Mouse (Mus musculus) hindbrain, embryonic 12.5 days (tissue): Measurements from ENCODE around the gene Gm17571. TPM values are rescaled to one million over a fixed set of nuclear protein-coding genes. Genes with fewer than 3 reads are reported as not detected.

Experiments used
- ATAC-seq: fragments of 200-750 bp; cut with Nextera tagmentation; 2 replicates; pipeline ENCODE4 v1.8.0; 2017; ENCODE audit warnings: moderate TSS enrichment; ENCODE audit not compliant: low FRiP score
- H3K27ac ChIP-seq: fragments of 300-500 bp; sonication (generic); 2 replicates; pipeline ENCODE4 v1.5.1; 2016; ENCODE audit warnings: mild to moderate bottlenecking
- H3K27me3 ChIP-seq: fragments of 300-500 bp; sonication (generic); 2 replicates; pipeline ENCODE4 v1.6.1; 2016; ENCODE audit warnings: mild to moderate bottlenecking
- H3K36me3 ChIP-seq: fragments of 300-500 bp; sonication (generic); 2 replicates; pipeline ENCODE4 v1.6.1; 2016; ENCODE audit warnings: mild to moderate bottlenecking
- H3K4me1 ChIP-seq: fragments of 300-500 bp; sonication (generic); 2 replicates; pipeline ENCODE4 v1.6.1; 2016
- H3K4me2 ChIP-seq: fragments of 300-500 bp; sonication (generic); replicated peaks from 2 replicates; pipeline ENCODE4 v1.6.1; 2016; ENCODE audit warnings: mild to moderate bottlenecking
- H3K4me3 ChIP-seq: fragments of 300-500 bp; sonication (generic); 2 replicates; pipeline ENCODE4 v1.5.1; 2016; ENCODE audit warnings: mild to moderate bottlenecking
- H3K9ac ChIP-seq: fragments of 300-500 bp; sonication (generic); 2 replicates; pipeline ENCODE4 v1.6.1; 2016; ENCODE audit warnings: mild to moderate bottlenecking, moderate library complexity
- H3K9me3 ChIP-seq: fragments of 300-500 bp; sonication (generic); replicated peaks from 2 replicates; pipeline ENCODE4 v1.6.1; 2016; ENCODE audit warnings: mild to moderate bottlenecking
- WGBS: fragments of 180-500 bp; shearing (Covaris S2); methylation state at CpG from one replicate; pipeline ENCODE4 v1.1.7; 2016; 5-methylcytosine and 5-hydroxymethylcytosine counted together
- polyA plus RNA-seq: library from polyadenylated mRNA; unstranded; fragments of >200 nt; fragmentation: Nextera tagmentation; extraction: Ambion mirVana; gene quantifications from 2 replicates; pipeline ENCODE4 v1.2.1, GENCODE M21; 2016

The Gm17571 gene
- polyA plus RNA-seq, 1 experiment from 2014 or later = not detected

DNA sequence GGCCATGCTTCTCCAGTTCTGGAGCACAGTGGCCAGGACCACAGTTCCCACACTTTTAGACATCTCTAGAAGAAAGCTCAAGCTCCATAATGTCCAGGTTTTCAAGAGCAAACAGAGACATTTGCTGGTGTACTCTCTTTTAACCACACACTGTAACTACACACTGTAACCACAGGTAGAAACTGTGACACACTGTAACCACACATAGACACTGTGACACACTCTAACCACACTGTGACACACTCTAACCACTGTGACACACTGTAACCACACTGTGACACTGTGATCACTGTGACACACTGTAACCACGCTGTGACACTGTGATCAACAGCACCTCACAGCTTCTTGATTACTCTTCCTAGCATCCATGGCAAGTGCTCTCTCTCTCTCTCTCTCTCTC, 317 bp downstream of the Gm17571 start:
- Histone ChIP-seq H3K27ac (no peak overlapping the region), H3K36me3 (no peaks in the 10 kb centered on the region), H3K4me1 (no peaks in the 10 kb centered on the region), H3K4me3 (no peak overlapping the region), H3K9me3 (no peaks in the 10 kb centered on the region), H3K4me2 (no peak overlapping the region), H3K27me3 (no peaks in the 10 kb centered on the region), H3K9ac (no peak overlapping the region)
- WGBS = 89% methylated on average over 1 of the region's 1 CpGs
- ATAC-seq = no peak

DNA sequence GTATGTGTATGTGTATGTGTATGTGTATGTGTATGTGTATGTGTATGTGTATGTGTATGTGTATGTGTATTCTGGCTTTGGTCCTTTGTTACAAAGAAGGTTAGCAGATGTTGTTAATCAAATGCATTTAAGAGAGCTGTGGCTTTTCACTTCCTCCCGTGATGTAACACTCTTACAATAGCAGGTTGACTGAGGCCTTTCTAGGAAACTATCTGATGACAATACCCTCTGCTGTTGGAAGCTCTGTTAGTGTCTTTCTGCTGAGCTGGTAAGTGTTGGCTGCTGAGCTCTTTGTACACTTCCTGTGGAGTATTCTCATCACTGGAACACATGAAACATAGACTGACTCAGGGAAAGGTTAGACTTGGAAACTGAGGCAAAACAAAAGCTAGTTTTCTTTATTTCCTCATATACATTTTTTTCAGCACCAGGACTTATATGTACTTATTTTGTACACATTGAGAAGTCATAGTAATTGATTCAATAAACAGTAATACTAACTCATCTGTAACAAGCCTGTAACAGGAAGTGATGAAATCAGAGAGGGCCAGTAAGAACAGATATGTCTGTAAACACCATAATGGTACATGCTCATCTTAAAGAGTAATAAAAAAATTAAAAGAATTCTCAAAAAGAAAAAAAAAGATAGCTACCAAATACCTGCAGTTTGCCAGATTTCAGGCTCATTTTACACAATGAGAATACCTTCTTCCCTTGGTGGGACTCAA, 2.9 kb downstream of the Gm17571 start:
- no peaks in the 10 kb centered on the region for H3K9me3 ChIP-seq
- 53% methylated on average over 1 of the region's 1 CpGs for WGBS
- no peaks in the 10 kb centered on the region for H3K4me1 ChIP-seq
- ATAC-seq = no peak
- H3K27me3 ChIP-seq = no peaks in the 10 kb centered on the region
- no peak overlapping the region for H3K9ac ChIP-seq
- no peak overlapping the region for H3K4me2 ChIP-seq
- H3K4me3 ChIP-seq = no peak overlapping the region
- no peaks in the 10 kb centered on the region for H3K36me3 ChIP-seq
- no peak overlapping the region for H3K27ac ChIP-seq

- H3K4me1 ChIP-seq = no peaks in the 10 kb centered on the region
- ATAC-seq = no peak
- no peaks in the 10 kb centered on the region for H3K36me3 ChIP-seq
- H3K4me3 ChIP-seq = no peak overlapping the region
- no peak overlapping the region for H3K4me2 ChIP-seq
- H3K27ac ChIP-seq = no peak overlapping the region
- no peaks in the 10 kb centered on the region for H3K9me3 ChIP-seq
- no peak overlapping the region for H3K9ac ChIP-seq
- WGBS = 85% methylated on average over 13 of the region's 13 CpGs
- no peaks in the 10 kb centered on the region for H3K27me3 ChIP-seq
Measured at GRCm38 (mm10) chr9:13442012-13442735, 4.4 kb downstream of the Gm17571 start.

GRCm38 (mm10) chr9:13440911-13441310, 5.6 kb downstream of the Gm17571 start:
- ATAC-seq = no peak
- Histone ChIP-seq H3K9ac (no peak overlapping the region), H3K4me1 (no peaks in the 10 kb centered on the region), H3K27ac (no peak overlapping the region), H3K9me3 (no peaks in the 10 kb centered on the region), H3K4me3 (no peak overlapping the region), H3K36me3 (no peaks in the 10 kb centered on the region), H3K27me3 (no peaks in the 10 kb centered on the region), H3K4me2 (no peak overlapping the region)
- 68% methylated on average over 6 of the region's 6 CpGs for WGBS

- no peak overlapping the region for H3K27ac ChIP-seq
- H3K36me3 ChIP-seq = no peaks in the 10 kb centered on the region
- H3K9me3 ChIP-seq = no peaks in the 10 kb centered on the region
- no peak overlapping the region for H3K4me3 ChIP-seq
- H3K4me2 ChIP-seq = no peak overlapping the region
- no peak overlapping the region for H3K9ac ChIP-seq
- 88% methylated on average over 6 of the region's 6 CpGs for WGBS
- no peaks in the 10 kb centered on the region for H3K27me3 ChIP-seq
- peaks cover 8% of the 10 kb centered on the region for H3K4me1 ChIP-seq
- no peak for ATAC-seq
Measured at GRCm38 (mm10) chr9:13433501-13434090, 13.0 kb downstream of the Gm17571 start.

DNA sequence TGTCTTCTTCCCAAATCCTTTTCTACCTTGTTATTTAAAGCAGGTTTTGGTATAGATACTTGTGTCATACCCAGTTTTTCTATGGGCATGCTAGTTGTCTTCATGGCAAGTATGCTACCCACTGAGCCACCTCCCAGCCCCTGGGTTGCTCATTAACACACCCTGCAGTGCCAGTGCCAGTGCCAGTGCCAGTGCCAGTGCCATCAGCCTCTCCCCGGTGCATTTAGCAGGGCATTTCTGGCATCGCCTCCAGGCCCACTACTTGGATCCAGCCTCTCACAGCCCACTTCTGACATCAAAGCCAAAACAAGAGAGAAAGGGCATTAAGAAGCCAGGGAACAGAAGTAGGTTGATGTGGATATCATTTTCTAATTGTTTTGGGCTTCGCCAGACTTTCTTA, 14.9 kb downstream of the Gm17571 start:
- 98% methylated on average over 3 of the region's 3 CpGs for WGBS
- H3K27ac ChIP-seq = no peak overlapping the region
- H3K27me3 ChIP-seq = no peaks in the 10 kb centered on the region
- no peak overlapping the region for H3K4me2 ChIP-seq
- no peak overlapping the region for H3K9ac ChIP-seq
- peaks cover 17% of the 10 kb centered on the region for H3K4me1 ChIP-seq
- H3K36me3 ChIP-seq = no peaks in the 10 kb centered on the region
- ATAC-seq = no peak
- H3K9me3 ChIP-seq = no peaks in the 10 kb centered on the region
- H3K4me3 ChIP-seq = no peak overlapping the region

- H3K9me3 ChIP-seq = no peaks in the 10 kb centered on the region
- H3K36me3 ChIP-seq = no peaks in the 10 kb centered on the region
- peaks cover 22% of the 10 kb centered on the region for H3K4me1 ChIP-seq
- ATAC-seq = no peak
- H3K27me3 ChIP-seq = no peaks in the 10 kb centered on the region
- no peak overlapping the region for H3K9ac ChIP-seq
- H3K4me3 ChIP-seq = no peak overlapping the region
- H3K4me2 ChIP-seq = no peak overlapping the region
- H3K27ac ChIP-seq = no peak overlapping the region
Measured at GRCm38 (mm10) chr9:13430744-13431143, 15.8 kb downstream of the Gm17571 start.

GRCm38 (mm10) chr9:13430302-13430701, 16.3 kb downstream of the Gm17571 start:
- ATAC-seq = no peak
- no peaks in the 10 kb centered on the region for H3K9me3 ChIP-seq
- H3K36me3 ChIP-seq = no peaks in the 10 kb centered on the region
- H3K4me3 ChIP-seq = no peak overlapping the region
- H3K27ac ChIP-seq = no peak overlapping the region
- H3K4me1 ChIP-seq = peaks cover 25% of the 10 kb centered on the region
- no peak overlapping the region for H3K9ac ChIP-seq
- 88% methylated on average over 6 of the region's 6 CpGs for WGBS
- no peaks in the 10 kb centered on the region for H3K27me3 ChIP-seq
- H3K4me2 ChIP-seq = no peak overlapping the region

GRCm38 (mm10) chr9:13429477-13430125, 17.0 kb downstream of the Gm17571 start:
- H3K4me2 ChIP-seq = no peak overlapping the region
- peaks cover 26% of the 10 kb centered on the region for H3K4me1 ChIP-seq
- no peak overlapping the region for H3K9ac ChIP-seq
- no peaks in the 10 kb centered on the region for H3K36me3 ChIP-seq
- no peaks in the 10 kb centered on the region for H3K9me3 ChIP-seq
- ATAC-seq = no peak
- WGBS = 41% methylated on average over 2 of the region's 2 CpGs
- no peak overlapping the region for H3K27ac ChIP-seq
- no peak overlapping the region for H3K4me3 ChIP-seq
- no peaks in the 10 kb centered on the region for H3K27me3 ChIP-seq

DNA sequence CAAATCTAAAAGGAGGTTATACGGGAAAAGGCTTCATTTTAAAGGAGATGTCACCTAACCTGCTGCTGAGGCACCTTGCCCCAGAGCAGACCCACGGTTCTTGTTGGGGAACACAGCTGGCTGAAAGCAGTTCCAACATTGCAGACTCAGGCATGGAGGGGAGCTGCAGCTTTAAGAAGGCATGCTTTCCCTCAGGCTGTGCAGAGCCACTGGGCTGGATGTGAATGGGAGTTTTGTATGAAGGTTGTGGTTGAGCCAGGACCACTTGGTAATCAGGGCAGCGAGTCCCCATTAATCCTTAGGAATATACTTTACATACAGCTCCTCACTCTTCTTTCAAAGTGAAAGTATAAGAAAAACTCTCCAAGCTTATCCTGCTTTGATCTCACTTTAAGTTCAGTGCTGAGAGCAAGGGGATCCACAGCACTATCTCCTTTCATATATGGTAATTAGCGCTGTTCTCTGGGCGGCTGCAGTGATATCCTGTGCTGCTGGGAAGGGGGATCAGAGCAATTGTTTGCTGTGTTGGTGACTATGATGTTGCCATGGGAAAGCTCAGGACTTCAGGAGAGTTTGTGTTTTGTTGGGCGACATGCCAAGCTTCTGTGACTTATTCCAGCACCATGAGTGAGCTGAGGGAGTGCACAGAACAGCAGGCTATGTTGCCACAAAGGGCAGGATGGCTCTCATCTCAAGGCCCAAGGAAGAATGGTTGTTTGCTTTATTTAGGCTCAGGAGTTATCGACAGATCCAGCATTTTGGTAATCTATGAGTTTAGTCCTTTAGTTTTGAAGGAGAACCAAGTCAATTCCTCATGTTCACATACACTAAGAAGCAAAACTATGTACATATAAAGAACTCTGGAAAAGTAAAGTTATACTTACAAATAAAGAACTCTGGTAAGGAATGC, 21.3 kb downstream of the Gm17571 start:
- Histone ChIP-seq H3K9ac (no peak overlapping the region), H3K9me3 (no peaks in the 10 kb centered on the region), H3K4me3 (no peak overlapping the region), H3K4me2 (peak overlapping the region; percentile 23), H3K27ac (peak overlapping the region; percentile 74), H3K36me3 (no peaks in the 10 kb centered on the region), H3K4me1 (peaks cover 29% of the 10 kb centered on the region), H3K27me3 (no peaks in the 10 kb centered on the region)
- ATAC-seq = peak; percentile 98
- 15% methylated on average over 7 of the region's 7 CpGs for WGBS

DNA sequence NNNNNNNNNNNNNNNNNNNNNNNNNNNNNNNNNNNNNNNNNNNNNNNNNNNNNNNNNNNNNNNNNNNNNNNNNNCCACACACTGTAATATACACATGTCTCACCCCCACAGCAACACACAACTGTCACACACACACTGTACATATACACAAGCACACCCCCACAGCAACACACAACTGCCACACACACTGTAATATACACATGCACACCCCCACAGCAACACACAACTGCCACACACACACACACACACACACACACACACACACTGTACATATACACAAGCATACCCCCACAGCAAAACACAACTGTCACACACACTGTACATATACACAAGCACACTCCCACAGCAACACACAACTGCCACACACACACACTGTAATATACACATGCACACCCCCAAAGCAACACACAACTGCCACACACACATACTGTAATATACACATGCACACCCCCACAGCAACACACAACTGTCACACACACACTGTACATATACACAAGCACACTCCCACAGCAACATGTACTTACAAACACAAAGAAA, 32.3 kb downstream of the Gm17571 start:
- Histone ChIP-seq H3K27me3 (no peaks in the 10 kb centered on the region), H3K4me3 (no peak overlapping the region), H3K9ac (no peak overlapping the region), H3K4me1 (no peaks in the 10 kb centered on the region), H3K9me3 (no peaks in the 10 kb centered on the region), H3K4me2 (no peak overlapping the region), H3K27ac (no peak overlapping the region), H3K36me3 (peaks cover 6% of the 10 kb centered on the region)
- no peak for ATAC-seq
